Mouse (Mus musculus) MEL (cell line): ENCODE results near the gene Adgrf3. TPM values are rescaled to one million over a fixed set of nuclear protein-coding genes. Genes with fewer than 3 reads are reported as not detected.
A peak's percentile ranks its signal among the peaks of the same experiment; 100 is the strongest.

ENCODE experiments used
- DNase-seq: peaks from one replicate; pipeline ENCODE4 v3.0.0; 2011; ENCODE audit warnings: low read depth, low spot score
- H3K27ac ChIP-seq: 2 replicates; pipeline ENCODE4 v1.5.1; 2012; ENCODE audit warnings: low read depth, mild to moderate bottlenecking, control low read depth, low read length, moderate library complexity; ENCODE audit not compliant: control insufficient read depth
- H3K27me3 ChIP-seq, 2 experiments: fragments of 150-350 bp in 1 of 2; sonication (generic) in 1 of 2; 2 replicates each; pipeline ENCODE4 v1.6.1; 2012; ENCODE audit warnings: low read length in 2 of 2, mild to moderate bottlenecking in 2 of 2, improper control_type of control experiment in 1 of 2, moderate library complexity in 1 of 2; ENCODE audit not compliant: insufficient read depth in 2 of 2, control insufficient read depth in 1 of 2
- H3K36me3 ChIP-seq, 2 experiments: 2 replicates each; pipeline ENCODE4 v1.6.1; 2012 to 2014; ENCODE audit warnings: low read length in 2 of 2, improper control_type of control experiment in 1 of 2, inconsistent platforms in 1 of 2, mild to moderate bottlenecking in 1 of 2; ENCODE audit not compliant: insufficient read depth in 2 of 2, control insufficient read depth in 1 of 2
- H3K4me1 ChIP-seq, 2 experiments: fragments of 150-350 bp in 1 of 2; sonication (generic) in 1 of 2; 2 replicates each; pipeline ENCODE4 v1.6.1; 2012; ENCODE audit warnings: low read length in 2 of 2, improper control_type of control experiment in 1 of 2, mild to moderate bottlenecking in 1 of 2; ENCODE audit not compliant: insufficient read depth in 2 of 2, control insufficient read depth in 1 of 2
- H3K4me3 ChIP-seq, 2 experiments: fragments of 150-350 bp in 1 of 2; sonication (generic) in 1 of 2; 2 replicates each; pipeline ENCODE4 v1.5.1; 2012; ENCODE audit warnings: low read depth in 2 of 2, low read length in 2 of 2, mild to moderate bottlenecking in 2 of 2, moderate library complexity in 2 of 2, control low read depth in 1 of 2, improper control_type of control experiment in 1 of 2; ENCODE audit not compliant: control insufficient read depth in 1 of 2, insufficient read depth in 1 of 2
- H3K79me2 ChIP-seq: 2 replicates; pipeline ENCODE4 v1.6.1; 2012; ENCODE audit warnings: mild to moderate bottlenecking, low read length, moderate library complexity; ENCODE audit not compliant: control insufficient read depth, poor library complexity, insufficient read depth
- H3K9ac ChIP-seq: 2 replicates; pipeline ENCODE4 v1.6.1; 2012; ENCODE audit warnings: low read depth, mild to moderate bottlenecking, control low read depth, low read length, moderate library complexity; ENCODE audit not compliant: control insufficient read depth, poor library complexity, severe bottlenecking
- H3K9me3 ChIP-seq: fragments of 150-350 bp; sonication (generic); replicated peaks from 2 replicates; pipeline ENCODE4 v1.6.1; 2012; ENCODE audit warnings: mild to moderate bottlenecking, low read length, improper control_type of control experiment, moderate library complexity; ENCODE audit not compliant: insufficient read depth
- BHLHE40 ChIP-seq: IDR thresholded peaks from 2 replicates; pipeline ENCODE4 v1.6.1; 2012; ENCODE audit warnings: low read depth, mild to moderate bottlenecking, inconsistent platforms, low read length, improper control_type of control experiment, borderline replicate concordance
- CHD1 ChIP-seq: IDR thresholded peaks from 2 replicates; pipeline ENCODE4 v1.6.1; 2012; ENCODE audit warnings: low read depth, mild to moderate bottlenecking, inconsistent platforms, low read length, improper control_type of control experiment
- E2F4 ChIP-seq: IDR thresholded peaks from 2 replicates; pipeline ENCODE4 v1.6.1; 2011; ENCODE audit warnings: low read depth, low read length, improper control_type of control experiment, borderline replicate concordance
- ELF1 ChIP-seq: IDR thresholded peaks from 2 replicates; pipeline ENCODE4 v1.6.1; 2014; ENCODE audit warnings: low read depth, mild to moderate bottlenecking, inconsistent platforms, low read length, improper control_type of control experiment, moderate library complexity
- EP300 ChIP-seq, 2 experiments: IDR thresholded peaks; 2 replicates each; pipeline ENCODE4 v1.6.1; 2011; ENCODE audit warnings: improper control_type of control experiment in 2 of 2, low read length in 2 of 2, low read depth in 1 of 2, mild to moderate bottlenecking in 1 of 2
- GABPA ChIP-seq: IDR thresholded peaks from 2 replicates; pipeline ENCODE4 v1.6.1; 2012; ENCODE audit warnings: low read depth, mild to moderate bottlenecking, inconsistent platforms, low read length, improper control_type of control experiment, moderate library complexity
- GATA1 ChIP-seq: IDR thresholded peaks from 2 replicates; pipeline ENCODE4 v1.6.1; 2011; ENCODE audit warnings: low read depth, low read length, improper control_type of control experiment
- HCFC1 ChIP-seq: IDR thresholded peaks from 2 replicates; pipeline ENCODE4 v1.6.1; 2012; ENCODE audit warnings: low read depth, mild to moderate bottlenecking, inconsistent platforms, low read length, improper control_type of control experiment, moderate library complexity
- KAT2A ChIP-seq: conservative IDR thresholded peaks from 2 replicates; pipeline ENCODE4 v1.6.1; 2012; ENCODE audit warnings: low read depth, low read length, improper control_type of control experiment, inconsistent platforms
- MAZ ChIP-seq: IDR thresholded peaks from 2 replicates; pipeline ENCODE4 v1.6.1; 2012; ENCODE audit warnings: low read depth, mild to moderate bottlenecking, inconsistent platforms, low read length, improper control_type of control experiment
- MYB ChIP-seq: IDR thresholded peaks from 2 replicates; pipeline ENCODE4 v1.6.1; 2011; ENCODE audit warnings: mild to moderate bottlenecking, low read depth, low read length, improper control_type of control experiment
- MYC ChIP-seq: IDR thresholded peaks from 2 replicates; pipeline ENCODE4 v1.6.1; 2011; ENCODE audit warnings: low read depth, mild to moderate bottlenecking, low read length, improper control_type of control experiment, moderate library complexity
- POLR2A ChIP-seq, 2 experiments: IDR thresholded peaks; 2 replicates each; pipeline ENCODE4 v1.6.1; 2011 to 2012; ENCODE audit warnings: low read length in 2 of 2, mild to moderate bottlenecking in 2 of 2, control low read depth in 1 of 2, improper control_type of control experiment in 1 of 2, low read depth in 1 of 2, moderate library complexity in 1 of 2; ENCODE audit not compliant: control insufficient read depth in 1 of 2, insufficient read depth in 1 of 2, poor library complexity in 1 of 2
- POLR2AphosphoS5 ChIP-seq: IDR thresholded peaks from 2 replicates; pipeline ENCODE4 v1.6.1; 2012; ENCODE audit warnings: low read depth, borderline replicate concordance, mild to moderate bottlenecking, inconsistent platforms, low read length, moderate library complexity, mixed read lengths
- RAD21 ChIP-seq: IDR thresholded peaks from 2 replicates; pipeline ENCODE4 v1.6.1; 2011; ENCODE audit warnings: mild to moderate bottlenecking, low read depth, low read length, improper control_type of control experiment
- RCOR1 ChIP-seq: IDR thresholded peaks from 2 replicates; pipeline ENCODE4 v1.6.1; 2012; ENCODE audit warnings: low read depth, mild to moderate bottlenecking, inconsistent platforms, low read length, improper control_type of control experiment
- SMC3 ChIP-seq: IDR thresholded peaks from 2 replicates; pipeline ENCODE4 v1.6.1; 2011; ENCODE audit warnings: low read depth, low read length, improper control_type of control experiment
- TAL1 ChIP-seq: IDR thresholded peaks from 2 replicates; pipeline ENCODE4 v1.6.1; 2012; ENCODE audit warnings: mild to moderate bottlenecking, inconsistent platforms, low read length, moderate library complexity, mixed read lengths
- TBP ChIP-seq: IDR thresholded peaks from 2 replicates; pipeline ENCODE4 v1.8.0; 2011; ENCODE audit warnings: low read depth, low read length, improper control_type of control experiment
- USF1 ChIP-seq: IDR thresholded peaks from 2 replicates; pipeline ENCODE4 v1.6.1; 2014; ENCODE audit warnings: low read depth, mild to moderate bottlenecking, inconsistent platforms, low read length, improper control_type of control experiment, moderate library complexity
- USF2 ChIP-seq, 2 experiments: IDR thresholded peaks; 2 replicates each; pipeline ENCODE4 v1.6.1; 2011 to 2012; ENCODE audit warnings: improper control_type of control experiment in 2 of 2, low read length in 2 of 2, borderline replicate concordance in 1 of 2, inconsistent platforms in 1 of 2, low read depth in 1 of 2, mild to moderate bottlenecking in 1 of 2; ENCODE audit not compliant: insufficient read depth in 1 of 2
- ZC3H11A ChIP-seq: IDR thresholded peaks from 2 replicates; pipeline ENCODE4 v1.6.1; 2012; ENCODE audit warnings: low read depth, mild to moderate bottlenecking, inconsistent platforms, low read length, improper control_type of control experiment
- ZNF384 ChIP-seq: IDR thresholded peaks from 2 replicates; pipeline ENCODE4 v1.6.1; 2012; ENCODE audit warnings: low read depth, mild to moderate bottlenecking, inconsistent platforms, low read length, improper control_type of control experiment
- polyA plus RNA-seq, 2 experiments: library from polyadenylated mRNA; stranded (reverse) in 1 of 2; unstranded in 1 of 2; fragments of >175 nt in 1 of 2; fragments of >200 nt in 1 of 2; gene quantifications; 2 replicates each; pipeline versions ENCODE4 v1.2.1 to v1.2.4; 2012; ENCODE audit warnings: low replicate concordance in 2 of 2, low read depth in 1 of 2; ENCODE audit not compliant: insufficient read length in 2 of 2, insufficient read depth in 1 of 2, missing spikeins in 1 of 2
- total RNA-seq: library from RNA; depleted of rRNA; stranded (reverse); fragments of 300-350 nt; gene quantifications from 2 replicates; pipeline ENCODE4 v1.2.3, GENCODE M21; 2012

Gene Adgrf3
- total and polyA plus RNA-seq, 3 experiments, result 1.7 to 2.7 TPM; not detected in 1

GRCm38 (mm10) chr5:30232271-30232971 is 26.9 kb upstream of the Adgrf3 start, which contains the start of gene Selenoi (continued):
- TF ChIP-seq RAD21 (no peak), SMC3 (no peak), GATA1 (0 out of 2 replicates have a peak, but pooled peaks have one; percentile 4), ZNF384 (no peak), POLR2AphosphoS5 (no peak), BHLHE40 (no peak), E2F4 (no peak), RCOR1 (no peak; the same call in 1 of the 2 replicates), USF2 (IDR thresholded peaks at IDR 0.05; ENCODE audit: borderline replicate concordance in 1 of 2, insufficient read depth in 1 of 2, low read depth in 1 of 2, low read length in 2 of 2) (no peak), KAT2A (peak; percentile 64), ELF1 (peak; percentile 61), TAL1 (no peak), MAZ (no peak; the same call in 1 of the 2 replicates), MYB (no peak), CHD1 (no peak), GABPA (no peak), USF1 (0 out of 2 replicates have a peak, but pooled peaks have one; percentile 31), POLR2A (IDR thresholded peaks at IDR 0.05; ENCODE audit: control insufficient read depth in 1 of 2, insufficient read depth in 1 of 2, low read depth in 1 of 2, low read length in 2 of 2, poor library complexity in 1 of 2) (peak; percentile 97), TBP (peak; percentile 94), HCFC1 (peak; percentile 90), ZC3H11A (no peak), MYC (peak; percentile 84)

DNA sequence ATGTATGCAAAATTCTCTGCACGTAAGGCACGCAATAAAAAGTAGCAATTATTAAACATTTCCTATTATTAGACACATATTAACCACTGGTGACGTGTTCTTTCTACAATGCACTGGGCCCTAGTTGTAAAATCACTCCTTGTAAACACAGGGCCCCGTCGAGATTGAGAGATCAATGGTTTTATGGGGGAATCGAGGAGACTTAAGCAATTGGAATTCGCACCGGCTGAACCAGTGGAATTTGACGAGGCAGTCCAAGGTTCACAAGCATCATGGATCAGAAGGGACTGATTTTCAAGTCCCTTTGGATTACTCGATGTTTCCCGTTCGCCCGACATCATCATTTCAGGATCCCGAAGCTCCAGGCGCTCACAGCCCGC is 26.4 kb upstream of the Adgrf3 start:
- H3K27ac ChIP-seq, result peak overlapping the region; percentile 27
- H3K79me2 ChIP-seq, result peaks cover 46% of the 10 kb centered on the region
- H3K36me3 ChIP-seq, result peaks cover 0 to 34% of the 10 kb centered on the region in 2 experiments; a peak in 2 of 4 replicates
- peak overlapping the region; percentile 60 for H3K9ac ChIP-seq
- H3K27me3 ChIP-seq, result no peaks in the 10 kb centered on the region
- peaks cover 20 to 22% of the 10 kb centered on the region in 2 experiments for H3K4me1 ChIP-seq
- no peaks in the 10 kb centered on the region for H3K9me3 ChIP-seq
- TF ChIP-seq EP300 (IDR thresholded peaks at IDR 0.05; ENCODE audit: low read depth in 1 of 2, low read length in 2 of 2) (peak in 1 of 2 experiments; percentile 20; a peak in 1 of 4 replicates), USF2 (IDR thresholded peaks at IDR 0.05; ENCODE audit: borderline replicate concordance in 1 of 2, insufficient read depth in 1 of 2, low read depth in 1 of 2, low read length in 2 of 2) (no peak), ZNF384 (no peak)
- TF ChIP-seq, all 39 proteins: peak for 1
- H3K4me3 ChIP-seq, result peak overlapping the region; percentile 64 to 65
- DNase-seq, result no peak
